Mouse (Mus musculus) gastrocnemius, postnatal 36 days (tissue): ENCODE data around the gene Ggt7. TPM values are rescaled to one million over a fixed set of nuclear protein-coding genes. Genes with fewer than 3 reads are reported as not detected.
"Not testable (repeated sequence)": the region's sequence is repeated elsewhere in the genome, so short reads cannot be mapped to it uniquely, and the experiment has no call there.

ENCODE experiments used
- DNase-seq, 2 experiments: peaks; one replicate each; pipeline ENCODE4 v3.0.0; 2022
- intact Hi-C: fragments of 180-260 bp; cut with DNase I; formaldehyde crosslinking; loops from one replicate; pipeline ENCODE4 v1.15.1; 2025
- long read RNA-seq, 2 experiments: library from polyadenylated mRNA; stranded (forward); transcript quantifications; one replicate each; pipeline ENCODE4 v2.0.0; 2021
- total RNA-seq, 2 experiments: library from RNA; stranded (reverse); gene quantifications; 2 replicates each; pipeline ENCODE4 v1.2.3; 2021

Gene Ggt7
- total RNA-seq: under 1 TPM; 0.82 to 0.86 TPM
- long read RNA-seq, experiment 1, partial matches to known transcripts: 0 of 1 reads
- long read RNA-seq, experiment 1, other reads (novel, unspliced or antisense): 0 of 1 reads
- long read RNA-seq, experiment 2, partial matches to known transcripts: 1 of 1 reads
- long read RNA-seq, experiment 2, other reads (novel, unspliced or antisense): 0 of 1 reads

GRCm38 (mm10) chr2:155517455-155518423 is at the start of gene Ggt7, which contains the start of gene Acss2:
Ggt7 (minus strand) TSS chr2:155518237.
Acss2 (plus strand) TSS chr2:155517948.
- DNase-seq: peak; percentile 98 to 99
- intact Hi-C loops: loop anchor here (2.0 kb wide), 1 partner anchor 25 kb away; no protein-coding TSS in a partner anchor

GRCm38 (mm10) chr2:155567751-155568150 is 49.7 kb upstream of the Ggt7 start:
- intact Hi-C loops: no loop called here
- no peak for DNase-seq

- intact Hi-C loops: no loop called here
- no peak for DNase-seq
Observed at GRCm38 (mm10) chr2:155562934-155563333, 44.9 kb upstream of the Ggt7 start.

GRCm38 (mm10) chr2:155562209-155562608 is 44.2 kb upstream of the Ggt7 start:
- no peak for DNase-seq
- intact Hi-C loops: no loop called here

- intact Hi-C loops: no loop called here
- no peak for DNase-seq
Observed at GRCm38 (mm10) chr2:155554426-155554985, 36.5 kb upstream of the Ggt7 start.

GRCm38 (mm10) chr2:155552949-155553354 is 34.9 kb upstream of the Ggt7 start:
- intact Hi-C loops: no loop called here
- DNase-seq: no peak

- intact Hi-C loops: no loop called here
- DNase-seq: no peak
Observed at GRCm38 (mm10) chr2:155552336-155552735, 34.3 kb upstream of the Ggt7 start.

GRCm38 (mm10) chr2:155546955-155547354 is 28.9 kb upstream of the Ggt7 start:
- no peak for DNase-seq
- intact Hi-C loops: no loop called here

GRCm38 (mm10) chr2:155540822-155541458 is 22.9 kb upstream of the Ggt7 start:
- peak in 1 of 2 experiments; percentile 37 for DNase-seq
- intact Hi-C loops: no loop called here

GRCm38 (mm10) chr2:155539696-155540095 is 21.7 kb upstream of the Ggt7 start:
- intact Hi-C loops: no loop called here
- DNase-seq: no peak

GRCm38 (mm10) chr2:155538463-155539057 is 20.5 kb upstream of the Ggt7 start:
- DNase-seq, intact Hi-C loops: not testable (repeated sequence)

GRCm38 (mm10) chr2:155537761-155538462 is 19.9 kb upstream of the Ggt7 start:
- no peak for DNase-seq
- intact Hi-C loops: no loop called here

- no peak for DNase-seq
- intact Hi-C loops: no loop called here
Observed at GRCm38 (mm10) chr2:155536292-155536691, 18.3 kb upstream of the Ggt7 start.

GRCm38 (mm10) chr2:155527367-155527766 is 9.3 kb upstream of the Ggt7 start:
- intact Hi-C loops: no loop called here
- DNase-seq: no peak

- intact Hi-C loops: no loop called here
- no peak for DNase-seq
Observed at GRCm38 (mm10) chr2:155524378-155524777, 6.3 kb upstream of the Ggt7 start.

GRCm38 (mm10) chr2:155523706-155524105 is 5.7 kb upstream of the Ggt7 start:
- intact Hi-C loops: no loop called here
- no peak for DNase-seq

GRCm38 (mm10) chr2:155518531-155519270 is 664 bp upstream of the Ggt7 start:
- DNase-seq: no peak
- intact Hi-C loops: loop anchor here (2.0 kb wide), 1 partner anchor 24 kb away; no protein-coding TSS in a partner anchor

GRCm38 (mm10) chr2:155515941-155516340 is 2.1 kb downstream of the Ggt7 start:
- DNase-seq: peak; percentile 44 to 51
- intact Hi-C loops: loop anchor here (1.0 to 2.0 kb wide), 2 partner anchors 68 to 105 kb away; no protein-coding TSS in a partner anchor

- intact Hi-C loops: loop anchor here (2.0 kb wide), 1 partner anchor 106 kb away; no protein-coding TSS in a partner anchor
- peak; percentile 53 to 67 for DNase-seq
Observed at GRCm38 (mm10) chr2:155514666-155515065, 3.4 kb downstream of the Ggt7 start.
